Mouse (Mus musculus): Measurements from ENCODE around the gene Nkrf.

The Nkrf gene

GRCm38 (mm10) chrX:36902321-36903114 lies at the start of gene Nkrf:
TSS of gene Nkrf (minus strand) at chrX:36902899.
- DNase-seq (ENCODE audit: low read depth, low spot score) = peak; percentile 72

GRCm38 (mm10) chrX:36941106-36941505 lies 38.4 kb upstream of the Nkrf start:
- no peak for DNase-seq (ENCODE audit: low read depth, low spot score)

- peak; percentile 9 for DNase-seq (ENCODE audit: low read depth, low spot score)
These were observed 37.2 kb upstream of the Nkrf start for GRCm38 (mm10) chrX:36939806-36940413.

- no peak for DNase-seq (ENCODE audit: low read depth, low spot score)
These were observed 32.7 kb upstream of the Nkrf start for GRCm38 (mm10) chrX:36935326-36935966.

- peak; percentile 47 for DNase-seq (ENCODE audit: low read depth, low spot score)
These were observed 27.9 kb upstream of the Nkrf start for GRCm38 (mm10) chrX:36930574-36930973.

GRCm38 (mm10) chrX:36929694-36930093 lies 27.0 kb upstream of the Nkrf start:
- no peak for DNase-seq (ENCODE audit: low read depth, low spot score)

GRCm38 (mm10) chrX:36928791-36929190 lies 26.1 kb upstream of the Nkrf start:
- DNase-seq (ENCODE audit: low read depth, low spot score) = no peak

- no peak for DNase-seq (ENCODE audit: low read depth, low spot score)
These were observed 18.6 kb upstream of the Nkrf start for GRCm38 (mm10) chrX:36921346-36921745.

- no peak for DNase-seq (ENCODE audit: low read depth, low spot score)
These were observed 15.1 kb upstream of the Nkrf start for GRCm38 (mm10) chrX:36917749-36918148.

- peak; percentile 75 for DNase-seq (ENCODE audit: low read depth, low spot score)
These were observed 8.6 kb upstream of the Nkrf start for GRCm38 (mm10) chrX:36911343-36911742.

- DNase-seq (ENCODE audit: low read depth, low spot score) = peak; percentile 22
These were observed 3.8 kb upstream of the Nkrf start for GRCm38 (mm10) chrX:36906539-36906938.

GRCm38 (mm10) chrX:36903115-36903768 lies 543 bp upstream of the Nkrf start:
- DNase-seq (ENCODE audit: low read depth, low spot score) = peak; percentile 95

- no peak for DNase-seq (ENCODE audit: low read depth, low spot score)
These were observed 1.0 kb downstream of the Nkrf start for GRCm38 (mm10) chrX:36901655-36902054.

GRCm38 (mm10) chrX:36898931-36899330 lies 3.8 kb downstream of the Nkrf start:
- DNase-seq (ENCODE audit: low read depth, low spot score) = peak; percentile 74

- DNase-seq (ENCODE audit: low read depth, low spot score) = peak; percentile 44
These were observed 18.0 kb downstream of the Nkrf start for GRCm38 (mm10) chrX:36884719-36885118.

- DNase-seq (ENCODE audit: low read depth, low spot score) = peak; percentile 29
These were observed 28.0 kb downstream of the Nkrf start for GRCm38 (mm10) chrX:36874704-36875128.

GRCm38 (mm10) chrX:36874178-36874696 lies 28.5 kb downstream of the Nkrf start:
- DNase-seq (ENCODE audit: low read depth, low spot score) = peak; percentile 91

- DNase-seq (ENCODE audit: low read depth, low spot score) = no peak
These were observed 28.9 kb downstream of the Nkrf start, which contains the start of the genes Ube2a and C330007P06Rik for GRCm38 (mm10) chrX:36873765-36874164. TSS of gene Ube2a (plus strand) at chrX:36873900. TSS of gene C330007P06Rik (minus strand) at chrX:36874111.

- no peak for DNase-seq (ENCODE audit: low read depth, low spot score)
These were observed 32.3 kb downstream of the Nkrf start for GRCm38 (mm10) chrX:36870372-36870771.

- DNase-seq (ENCODE audit: low read depth, low spot score) = no peak
These were observed 37.9 kb downstream of the Nkrf start for GRCm38 (mm10) chrX:36864609-36865328.
